Mouse (Mus musculus) monocyte, adult 59 days (primary cell): ENCODE data around the gene Ccl22. TPM values are rescaled to one million over a fixed set of nuclear protein-coding genes. Genes with fewer than 3 reads are reported as not detected.

Experiments used
- total RNA-seq, 2 experiments: library from RNA; stranded (reverse); gene quantifications; one replicate each; pipeline ENCODE4 v1.2.4; 2023

The Ccl22 gene
- total RNA-seq: 1 to 10 TPM in 1 of 2 experiments, under 1 TPM in 1; 0.85 to 2.8 TPM

DNA sequence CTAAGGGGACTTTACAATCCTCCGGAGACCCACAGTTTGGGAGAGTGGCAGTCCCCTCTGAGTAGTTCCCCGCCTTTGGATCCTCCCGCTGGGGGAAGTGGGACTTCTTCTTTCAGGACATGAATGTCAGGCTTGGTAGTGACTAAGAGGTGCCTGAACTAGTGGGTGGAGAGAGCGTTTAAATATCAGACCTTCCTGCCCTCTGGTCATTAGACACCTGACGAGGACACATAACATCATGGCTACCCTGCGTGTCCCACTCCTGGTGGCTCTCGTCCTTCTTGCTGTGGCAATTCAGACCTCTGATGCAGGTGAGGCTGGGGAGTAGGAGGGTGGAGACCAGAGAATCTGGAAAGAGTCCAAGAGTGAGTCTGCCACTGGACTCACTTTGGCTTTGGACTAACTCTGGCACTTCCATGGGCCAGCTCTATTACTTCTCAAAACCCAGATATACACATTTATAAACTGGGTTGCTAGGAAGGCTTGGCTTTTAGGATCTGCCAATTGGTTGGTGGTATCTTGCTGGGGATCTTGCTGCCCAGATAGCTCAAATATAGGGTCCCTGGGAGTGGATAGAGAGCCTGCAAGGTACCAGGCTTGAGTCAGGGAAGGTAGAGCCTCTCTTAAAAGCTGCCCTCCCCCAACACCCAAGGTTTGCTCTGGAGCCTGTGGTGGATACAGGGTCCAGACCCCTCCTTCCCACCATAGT lies at the start of gene Ccl22:
Gene Ccl22 (plus strand): TSS at position 115 of the 709 bp plus-strand sequence.

DNA sequence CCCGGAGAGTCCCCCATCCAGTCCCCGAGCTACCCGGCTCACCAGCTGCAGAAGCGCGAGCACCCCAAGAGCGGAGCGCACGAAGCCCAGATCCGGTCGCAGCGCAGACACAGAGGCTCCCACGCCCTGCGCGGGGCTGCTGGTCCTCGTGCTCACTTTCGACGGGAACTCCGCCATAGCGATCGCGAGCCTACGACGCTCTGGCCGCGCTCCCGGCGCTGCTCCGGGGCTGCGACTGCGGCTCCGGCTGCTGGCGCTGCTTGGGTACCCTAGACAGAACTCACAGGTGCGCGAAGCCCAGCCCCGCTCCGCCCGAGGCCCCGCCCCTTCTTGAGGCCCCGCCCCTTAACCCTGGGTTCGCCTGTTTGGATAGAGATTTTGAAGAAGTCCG lies 49.4 kb upstream of the Ccl22 start, which contains the start of gene Pllp:
Gene Pllp (minus strand): TSS at position 285 of the 391 bp plus-strand sequence.

DNA sequence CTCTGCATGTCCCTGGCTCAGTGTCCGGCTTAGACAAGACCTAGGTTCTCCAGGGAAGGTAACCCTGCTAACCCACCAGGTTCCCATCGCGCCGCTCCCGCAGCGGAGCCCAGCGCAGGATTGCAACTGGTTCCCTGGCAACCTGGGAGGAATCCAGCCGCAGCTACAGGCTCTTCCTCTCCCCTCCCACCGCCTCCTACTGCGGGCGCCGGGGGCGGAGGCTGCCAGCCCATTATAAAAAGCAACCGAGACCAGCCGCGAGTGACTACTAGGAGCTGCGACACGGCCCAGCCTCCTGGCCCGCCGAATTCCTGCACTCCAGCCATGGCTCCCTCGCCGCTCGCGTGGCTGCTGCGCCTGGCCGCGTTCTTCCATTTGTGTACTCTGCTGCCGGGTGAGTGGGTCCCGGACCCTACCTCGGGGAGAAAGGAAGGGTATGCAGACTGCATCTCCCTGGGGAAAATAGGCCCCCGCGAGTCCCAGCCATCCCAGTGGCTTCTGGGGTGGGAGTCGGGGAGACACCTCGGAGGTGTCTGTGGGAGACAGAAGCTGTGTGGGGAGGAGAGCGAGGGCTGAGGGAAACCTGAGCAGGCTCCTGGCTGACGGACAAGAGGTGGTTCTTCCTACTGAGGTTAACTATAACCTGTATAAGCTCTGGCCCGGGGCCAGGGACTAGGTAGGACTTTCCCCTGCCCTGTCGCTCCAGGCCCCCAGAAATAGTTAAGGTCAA lies 26.7 kb downstream of the Ccl22 start, which contains the start of gene Cx3cl1:
Gene Cx3cl1 (plus strand): TSS at position 69 of the 730 bp plus-strand sequence.

Other genes starting within 250 kb of the Ccl22 start
- 1 to 10 TPM; 7.2 to 7.5 TPM for gene Cpne2, start 212.6 kb upstream of the Ccl22 start, total RNA-seq
- gene Rspry1, start 143.7 kb upstream of the Ccl22 start, total RNA-seq: 10 to 100 TPM; 30.3 to 31.4 TPM
- 10 to 100 TPM; 33.9 to 34.5 TPM for gene Fam192a, start 143.6 kb upstream of the Ccl22 start, total RNA-seq
- 10 to 100 TPM; 36.9 to 39.2 TPM for gene Arl2bp, start 79.0 kb upstream of the Ccl22 start, total RNA-seq
- not detected for gene Pllp, start 49.3 kb upstream of the Ccl22 start, total RNA-seq
- under 1 TPM; 0.18 to 0.24 TPM for gene Cx3cl1, start 26.4 kb downstream of the Ccl22 start, total RNA-seq
- gene Ccl17, start 64.9 kb downstream of the Ccl22 start, total RNA-seq: not detected
- gene Coq9, start 92.7 kb downstream of the Ccl22 start, total RNA-seq: 10 to 100 TPM; 29.1 to 29.5 TPM
- gene Ciapin1, start 92.8 kb downstream of the Ccl22 start, total RNA-seq: 10 to 100 TPM; 27.6 to 37.1 TPM
- gene Polr2c, start 111.9 kb downstream of the Ccl22 start, total RNA-seq: 10 to 100 TPM; 38.4 to 48.2 TPM
- gene Dok4, start 130.7 kb downstream of the Ccl22 start, total RNA-seq: 1 to 10 TPM; 3.0 to 3.3 TPM
- gene Ccdc102a, start 172.5 kb downstream of the Ccl22 start, total RNA-seq: 10 to 100 TPM; 24.1 to 24.9 TPM
- 10 to 100 TPM; 65.2 to 67.1 TPM for gene Adgrg5, start 178.1 kb downstream of the Ccl22 start, total RNA-seq
- 1 to 10 TPM; 2.0 to 2.4 TPM for gene Adgrg1, start 229.2 kb downstream of the Ccl22 start, total RNA-seq